10 mouse cellular contexts compared by ENCODE assay signal in the genomic region with DNA sequence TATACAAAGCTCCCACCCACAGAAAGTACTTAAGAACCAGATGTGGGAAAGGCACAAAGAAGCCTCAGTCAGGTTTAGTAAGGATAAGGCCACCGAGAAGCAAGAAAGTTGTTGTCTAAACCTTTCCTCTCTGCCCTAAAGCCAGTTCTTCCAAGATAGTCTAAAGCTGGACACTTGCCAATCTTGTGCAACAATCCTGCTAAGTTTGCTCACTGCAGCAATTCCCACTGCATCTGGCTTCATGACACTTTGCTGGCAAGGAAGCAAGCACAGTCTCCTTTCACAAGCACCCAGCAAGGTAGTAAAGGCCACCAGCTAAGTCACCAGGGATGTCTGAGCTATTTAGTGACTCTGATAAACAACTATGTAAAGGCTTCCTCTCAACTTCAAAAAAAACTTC.
DNase-seq lines count a peak whose midpoint lies in the region.
"Had no signal": no experiment of that assay in that cellular context is flagged by ENCODE, and none has a peak within 500 bp of the region (broad histone marks: within the 10 kb centered on the region; RNA-seq: fewer than 3 reads in every experiment).

No protein-coding gene starts in this region.

- no peaks in the 10 kb centered on the region for H3K9me3 ChIP-seq in heart, embryonic 10.5 days
- H3K9me3 ChIP-seq: embryonic facial prominence, embryonic 12.5 days; heart, embryonic 13.5 days had no signal

- H3K4me1 ChIP-seq in heart, embryonic 10.5 days, result peaks cover 21% of the 10 kb centered on the region

- whole genome bisulfite sequencing in heart, embryonic 10.5 days, result 49% methylated on average over 1 of the region's 1 CpGs
- WGBS in large intestine, adult 2 months, result 12% methylated on average over 1 of the region's 1 CpGs

- no peak overlapping the region for H3K4me3 ChIP-seq in heart, embryonic 10.5 days
- H3K4me3 ChIP-seq: embryonic facial prominence, embryonic 12.5 days had no signal

- peak; percentile 56 to 59 for DNase-seq in heart, adult 18-20 months
- DNase-seq in heart, embryonic 10.5 days (ENCODE audit: low spot score), result no peak
- peak; percentile 49 for DNase-seq in MN1 (ENCODE audit: low spot score)
- DNase-seq in gastrocnemius, postnatal 14 days, result peak; percentile 14
- DNase-seq in large intestine, adult 2 months (ENCODE audit: low read depth, low spot score), result peak; percentile 21
- no peak for DNase-seq in thymus, postnatal 0 days (ENCODE audit: low spot score)
- DNase-seq in thymus, postnatal 14 days, result no peak
- DNase-seq in embryo, embryonic 9.5 days (ENCODE audit: extremely low spot score), result no peak

- no peaks in the 10 kb centered on the region for H3K36me3 ChIP-seq in heart, embryonic 10.5 days
- H3K36me3 ChIP-seq: embryonic facial prominence, embryonic 12.5 days; heart, embryonic 13.5 days had no signal

- H3K27ac ChIP-seq in heart, embryonic 10.5 days, result no peak overlapping the region
- H3K27ac ChIP-seq: embryonic facial prominence, embryonic 12.5 days had no signal

- H3K27me3 ChIP-seq in heart, embryonic 10.5 days (ENCODE audit: insufficient read depth, poor library complexity, severe bottlenecking), result no peaks in the 10 kb centered on the region
- H3K27me3 ChIP-seq: embryonic facial prominence, embryonic 12.5 days; heart, embryonic 13.5 days had no signal

- intact Hi-C loops in gastrocnemius, postnatal 14 days (cut with DNase I; ENCODE audit: low total_unique reads), result no loop called here

Comparison
In these comparisons a context has a peak if more than half of its experiments do, and no peak if none do; other contexts are left out.
1. DNase-seq: peak in heart, adult 18-20 months (2 of 2), MN1 (single experiment), gastrocnemius, postnatal 14 days (single experiment) and large intestine, adult 2 months (single experiment); none in heart, embryonic 10.5 days (single experiment), thymus, postnatal 0 days (single experiment), thymus, postnatal 14 days (single experiment) and embryo, embryonic 9.5 days (single experiment).